Mouse (Mus musculus) cerebellum, postnatal 25 days (tissue): ENCODE data around the gene Vsig10.
A peak's percentile ranks its signal among the peaks of the same experiment; 100 is the strongest.
"Not testable (repeated sequence)": the region's sequence is repeated elsewhere in the genome, so short reads cannot be mapped to it uniquely, and the experiment has no call there.

Experiments
- DNase-seq, 2 experiments: peaks; one replicate each; pipeline ENCODE4 v3.0.0; 2021; ENCODE audit warnings: mixed read lengths in 2 of 2

The Vsig10 gene

DNA sequence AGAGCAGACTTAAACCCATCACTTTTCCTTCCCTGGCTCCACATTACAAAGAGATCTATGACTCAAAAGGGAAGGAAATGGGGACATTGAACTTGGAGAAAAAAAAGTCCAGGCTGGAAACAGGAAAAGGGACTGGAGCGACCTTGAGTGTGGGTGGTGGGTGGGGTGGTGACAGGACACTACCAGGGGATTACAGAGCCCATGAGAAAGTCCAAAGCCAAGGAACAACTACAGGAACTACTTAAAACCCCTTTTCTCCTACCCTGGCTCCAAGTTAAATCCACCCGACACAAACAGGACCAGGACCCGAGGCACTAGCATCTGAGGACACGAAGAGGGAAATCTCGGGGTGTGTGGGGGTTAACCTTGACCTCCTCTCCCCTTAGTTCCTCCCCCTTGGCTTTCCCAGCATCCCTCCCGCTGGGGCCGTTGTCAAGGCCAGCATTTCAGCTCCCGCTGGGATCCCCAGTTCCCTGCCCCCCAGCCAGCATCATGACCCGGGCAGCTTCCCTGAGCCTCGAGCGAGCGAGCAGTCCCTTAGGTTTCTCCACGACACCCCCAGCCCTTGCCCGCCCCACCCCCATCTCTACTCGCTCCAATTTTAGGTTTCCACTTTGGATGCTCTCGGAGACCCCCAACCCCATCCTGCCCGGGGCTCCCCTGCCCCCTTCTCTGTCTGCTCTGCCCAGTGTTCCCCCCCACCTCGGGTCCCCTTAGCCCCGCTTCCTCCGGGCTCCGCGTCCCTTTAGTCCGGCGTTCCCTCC lies 37.7 kb downstream of the Vsig10 start:
- peak; percentile 57 to 71 for DNase-seq

DNA sequence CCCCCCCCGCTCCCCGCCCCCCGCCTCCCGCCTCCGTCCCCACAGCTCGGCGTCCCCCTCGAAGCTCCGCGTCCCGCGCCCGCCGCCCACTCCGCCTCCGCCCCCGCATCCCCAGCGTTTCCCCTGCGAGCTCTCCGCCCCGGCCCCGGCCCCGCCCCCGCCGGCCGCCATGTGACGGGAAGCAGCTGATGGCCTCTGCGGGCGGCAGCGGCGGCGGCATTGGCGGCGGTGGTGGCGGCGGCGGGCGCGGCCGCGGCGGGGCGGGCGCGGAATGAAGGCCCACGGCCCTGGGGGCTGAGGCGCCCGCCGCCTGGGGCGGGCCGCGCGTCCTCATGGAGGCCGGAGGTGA lies 38.2 kb downstream of the Vsig10 start, which contains the start of gene Wsb2:
Gene Wsb2, plus strand, starts transcription at position 176 of the 349 bp plus-strand sequence.
- peak; percentile 88 to 95 for DNase-seq

DNA sequence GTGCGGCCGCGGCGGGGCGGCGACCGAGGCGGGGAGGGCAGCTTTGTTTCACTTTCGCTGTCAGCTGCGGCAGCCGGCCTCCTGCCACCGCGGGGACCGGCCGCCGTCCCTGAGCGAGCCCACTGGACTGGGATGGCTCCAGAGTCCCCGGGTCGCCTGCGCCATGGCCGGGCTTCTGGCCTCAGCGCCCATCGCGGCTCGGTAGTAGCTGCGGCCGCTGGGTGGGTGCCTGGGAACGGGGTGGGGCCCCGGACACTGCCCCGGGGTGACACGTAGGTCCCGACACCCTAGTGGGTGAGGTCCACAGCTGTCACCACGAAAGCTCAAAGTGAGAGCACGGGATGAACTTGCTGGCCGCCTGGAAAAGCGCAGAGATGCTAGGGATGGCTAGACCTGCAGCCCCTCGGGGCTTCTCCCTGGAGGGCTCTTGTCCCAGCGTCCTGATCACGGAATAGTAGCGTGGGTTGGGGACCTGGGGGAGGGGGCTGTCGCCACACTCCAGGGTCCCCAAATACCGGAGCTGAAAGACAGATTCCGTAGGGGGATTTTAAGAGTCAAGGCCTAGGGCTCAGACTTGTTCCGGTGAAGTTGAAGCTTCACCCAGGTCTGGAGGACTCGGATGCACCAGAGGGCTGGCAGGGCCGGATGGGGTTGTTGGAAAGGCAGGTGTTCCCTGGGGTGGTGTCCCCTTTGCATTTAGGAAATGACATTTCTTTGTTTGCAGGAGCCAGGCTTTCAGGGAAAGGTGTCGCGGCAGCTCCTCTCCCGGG lies 38.8 kb downstream of the Vsig10 start:
- peak in 1 of 2 experiments; percentile 56 for DNase-seq

DNA sequence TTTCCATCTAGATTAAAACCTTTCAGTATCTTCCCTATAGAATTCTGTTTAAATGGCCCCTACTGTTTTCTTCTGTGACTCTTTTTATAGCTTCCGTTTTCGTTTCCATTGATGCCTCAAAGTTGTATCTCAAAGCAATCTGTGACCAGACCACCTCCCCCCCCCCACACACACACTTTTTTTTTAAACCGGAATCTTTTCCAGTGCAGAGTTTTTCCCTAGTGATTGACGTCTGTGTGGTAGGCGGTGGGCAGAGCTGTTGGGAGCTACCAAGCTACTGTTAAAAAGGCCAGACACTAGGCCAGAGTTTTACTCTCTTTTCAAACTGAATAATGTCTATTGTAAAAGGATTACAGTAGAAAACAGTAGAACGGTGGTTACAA lies 39.4 kb downstream of the Vsig10 start:
- DNase-seq: no peak

DNA sequence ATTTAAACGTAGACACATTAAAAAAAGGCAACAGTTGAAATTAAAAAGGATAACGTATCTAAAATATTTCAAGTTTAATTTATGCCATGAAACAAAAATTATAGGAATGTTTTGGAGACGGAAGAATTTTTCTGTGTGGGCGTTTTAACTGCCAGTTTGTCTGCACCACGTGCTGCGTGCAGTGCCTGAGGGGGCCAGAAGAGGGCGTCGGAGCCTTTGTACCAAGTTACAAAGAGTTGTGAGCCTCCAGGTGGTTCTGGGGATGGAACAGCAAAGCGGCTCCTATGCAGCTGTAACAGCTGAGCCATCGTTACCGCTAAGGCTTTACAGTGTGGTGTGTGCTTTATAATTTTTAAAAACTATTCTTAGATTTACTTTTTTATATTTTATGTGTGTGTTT lies 39.8 kb downstream of the Vsig10 start:
- peak; percentile 66 to 83 for DNase-seq

DNA sequence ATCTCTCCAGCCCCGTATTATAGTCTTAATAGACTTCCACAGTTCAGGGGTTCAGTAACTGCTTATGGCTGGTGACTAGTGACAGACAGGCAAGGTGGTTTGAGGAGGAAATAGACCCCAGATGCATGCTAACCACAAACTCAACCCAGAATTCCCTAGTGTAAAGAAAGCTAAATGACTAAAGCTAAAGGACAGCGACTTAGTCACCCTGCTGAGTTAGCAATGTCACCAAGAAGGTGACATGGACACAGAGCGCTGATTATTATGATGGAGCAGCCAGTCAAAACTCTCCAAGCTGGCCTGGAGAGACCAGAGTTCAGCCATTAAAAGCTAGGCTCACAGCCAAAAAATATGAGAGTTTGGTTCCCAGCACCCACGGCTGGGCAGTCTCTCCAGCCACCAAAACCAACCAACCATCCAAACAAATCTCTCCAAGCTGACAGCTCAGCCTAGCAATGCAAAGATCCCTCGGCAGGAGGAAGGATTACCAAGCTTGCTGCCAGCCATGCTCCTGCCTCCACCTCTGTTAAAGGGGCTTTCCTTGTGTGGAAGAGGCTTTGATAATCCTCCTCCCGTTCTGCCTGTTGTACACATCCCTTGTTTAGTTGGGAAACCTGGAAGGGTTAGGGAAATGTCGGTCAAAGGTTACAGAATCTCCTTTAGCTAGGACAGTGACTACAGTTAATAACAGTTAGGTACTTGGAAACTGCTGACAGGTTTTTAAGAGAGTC lies 40.8 kb downstream of the Vsig10 start:
- no peak for DNase-seq

DNA sequence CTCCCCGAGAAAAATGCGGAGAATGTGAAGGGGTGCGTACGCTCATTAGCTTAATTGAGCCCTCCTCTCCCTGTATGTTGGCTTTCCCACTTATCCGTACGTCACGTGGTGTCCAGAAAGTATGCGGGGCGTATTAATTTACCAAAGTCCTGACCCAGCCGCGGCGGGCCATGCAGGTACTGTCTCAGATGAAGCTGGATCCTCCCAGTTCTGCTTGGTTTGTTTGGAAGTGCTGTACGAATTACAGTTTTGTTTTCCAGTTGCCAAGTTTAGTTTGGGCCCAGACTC lies 41.3 kb downstream of the Vsig10 start:
- no peak for DNase-seq

DNA sequence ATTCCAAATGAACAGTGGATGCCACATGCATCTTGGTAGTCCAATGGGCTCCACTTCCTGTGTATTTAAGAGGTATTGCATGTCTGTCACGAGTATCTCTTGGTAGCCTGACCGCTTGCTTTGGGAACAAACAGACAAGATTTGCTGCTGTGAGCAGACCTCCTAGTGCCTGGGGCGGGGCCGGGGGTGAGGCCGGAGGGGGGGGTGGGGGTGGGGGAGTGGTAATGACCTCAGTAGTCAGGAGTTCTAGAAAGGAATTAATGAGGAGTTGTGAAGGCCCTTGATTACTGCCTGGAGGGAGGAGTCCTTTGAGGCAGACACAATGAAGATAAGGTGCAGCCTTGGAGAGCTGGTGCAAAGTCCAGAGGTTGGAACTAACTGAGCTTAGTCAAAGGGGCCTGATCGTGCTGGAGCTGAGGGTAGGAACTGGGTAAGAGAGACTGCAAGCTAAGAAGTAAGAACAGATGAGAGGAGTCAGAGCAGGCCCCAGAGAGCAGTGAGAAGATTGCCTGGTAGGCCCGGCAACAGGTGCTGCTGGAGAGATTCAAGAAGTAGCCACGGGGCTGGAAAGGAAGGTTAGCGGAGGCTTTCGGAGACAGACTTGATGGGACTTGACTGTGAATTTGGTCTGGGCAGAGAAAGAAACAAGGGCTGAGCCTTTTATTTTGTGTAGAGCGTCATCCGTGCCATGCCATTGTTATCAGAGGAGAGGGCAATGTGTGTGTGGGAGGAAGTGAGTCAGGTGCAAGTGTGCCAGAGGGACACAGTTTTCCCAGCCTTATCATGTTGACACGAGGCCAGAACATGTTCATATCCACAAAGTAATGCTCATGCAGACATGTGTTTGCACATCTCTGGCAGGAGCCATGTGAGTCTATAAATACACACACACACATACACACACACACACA lies 42.0 kb downstream of the Vsig10 start:
- no peak for DNase-seq

DNA sequence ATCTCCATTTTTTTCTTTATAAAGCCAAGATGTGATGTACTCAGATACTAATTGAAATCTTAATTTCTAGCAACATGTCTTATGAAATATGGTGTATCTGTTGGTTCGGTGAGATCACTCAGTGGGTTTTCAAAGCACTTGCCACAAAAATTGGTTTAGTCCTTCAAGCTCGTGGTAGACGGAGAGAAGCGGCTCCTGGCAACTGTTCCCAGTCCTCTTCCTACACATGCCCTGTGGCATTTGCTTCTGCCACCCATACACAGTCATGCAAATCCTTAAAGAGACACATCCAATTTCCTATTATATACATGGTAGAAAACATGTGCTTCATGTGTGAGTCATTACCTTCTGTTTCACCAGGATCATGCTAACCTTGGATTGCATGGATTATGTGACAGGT lies 42.7 kb downstream of the Vsig10 start:
- DNase-seq: no peak

DNA sequence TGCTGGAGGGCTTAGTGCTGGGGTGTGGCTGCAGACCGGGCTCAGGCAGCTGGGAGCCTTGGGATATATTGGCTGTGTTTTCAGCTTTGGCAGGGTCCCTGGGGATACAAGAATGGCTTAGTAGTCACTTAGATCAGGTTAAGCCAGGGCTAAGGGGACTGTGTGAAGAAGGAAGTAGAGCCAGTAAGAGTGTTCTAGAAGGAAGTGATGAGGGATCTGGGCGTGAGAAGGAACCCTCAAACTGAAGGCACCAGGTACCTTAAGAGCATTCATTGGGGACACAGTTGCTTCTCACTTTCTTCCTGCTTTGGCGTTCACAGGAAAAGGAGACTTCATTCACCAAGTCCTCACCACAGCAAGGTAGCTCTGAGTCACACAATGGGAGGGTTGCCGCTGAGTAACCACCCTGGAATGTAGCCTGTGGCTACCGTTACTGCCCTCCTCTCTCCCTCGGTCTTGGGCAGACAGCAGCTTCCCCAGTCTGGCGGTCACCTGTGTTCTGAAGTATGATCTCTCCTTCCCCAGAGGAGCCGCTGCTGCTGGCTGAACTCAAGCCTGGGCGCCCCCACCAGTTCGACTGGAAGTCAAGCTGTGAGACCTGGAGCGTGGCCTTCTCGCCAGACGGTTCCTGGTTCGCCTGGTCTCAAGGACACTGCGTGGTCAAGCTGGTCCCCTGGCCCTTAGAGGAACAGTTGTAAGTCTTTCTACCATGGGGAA lies 44.3 kb downstream of the Vsig10 start:
- DNase-seq: peak; percentile 46 to 53

DNA sequence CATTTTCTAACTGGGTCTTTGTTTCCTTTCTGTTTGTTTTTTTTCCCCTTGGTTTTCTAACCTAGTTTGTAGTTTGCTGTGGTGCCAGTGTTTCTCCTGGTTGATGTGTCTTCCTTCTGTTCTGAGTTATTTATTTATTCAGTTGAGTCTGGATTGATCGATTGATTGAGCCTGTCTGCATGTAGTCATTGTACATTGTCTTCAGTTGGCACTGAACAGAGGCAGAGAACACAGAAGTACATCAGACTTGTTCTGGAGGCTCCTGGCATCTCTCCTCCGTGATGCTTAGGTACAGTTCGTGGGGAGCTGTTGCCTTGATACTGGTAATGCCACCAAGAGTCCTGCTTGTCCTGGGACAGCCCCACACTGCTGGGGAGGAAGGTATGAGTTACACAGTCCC lies 45.9 kb downstream of the Vsig10 start:
- DNase-seq: no peak

DNA sequence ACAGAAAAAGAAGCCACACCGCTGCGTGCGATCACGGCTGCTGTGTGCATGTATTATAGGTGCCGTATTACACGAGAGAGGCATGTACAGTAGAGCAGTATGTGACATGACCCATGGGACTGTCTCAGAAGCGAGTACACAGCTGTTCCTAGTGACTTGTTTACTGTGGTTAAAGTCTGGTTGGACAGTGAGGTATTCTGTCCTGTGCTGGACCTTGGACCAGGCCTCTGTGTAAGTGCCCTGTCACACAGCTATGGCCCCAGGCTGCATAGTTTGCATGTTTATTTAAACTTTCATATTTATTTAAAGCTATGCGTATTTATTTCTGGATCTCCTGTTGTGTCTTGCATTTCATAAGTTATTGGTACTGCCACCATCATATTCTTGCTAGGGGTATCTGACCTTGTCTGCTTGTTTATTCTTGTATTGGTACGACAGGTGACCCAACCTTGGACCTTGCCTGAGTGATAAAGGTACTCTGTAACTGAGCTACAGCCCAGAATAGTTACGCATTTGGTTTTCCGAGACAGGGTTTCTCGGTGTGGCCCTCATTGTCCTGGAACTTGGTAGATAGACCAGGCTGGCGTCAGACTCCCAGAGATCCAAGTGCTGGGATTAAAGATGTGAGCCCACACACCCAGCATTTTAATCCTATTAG lies 47.1 kb downstream of the Vsig10 start:
- DNase-seq: no peak

DNA sequence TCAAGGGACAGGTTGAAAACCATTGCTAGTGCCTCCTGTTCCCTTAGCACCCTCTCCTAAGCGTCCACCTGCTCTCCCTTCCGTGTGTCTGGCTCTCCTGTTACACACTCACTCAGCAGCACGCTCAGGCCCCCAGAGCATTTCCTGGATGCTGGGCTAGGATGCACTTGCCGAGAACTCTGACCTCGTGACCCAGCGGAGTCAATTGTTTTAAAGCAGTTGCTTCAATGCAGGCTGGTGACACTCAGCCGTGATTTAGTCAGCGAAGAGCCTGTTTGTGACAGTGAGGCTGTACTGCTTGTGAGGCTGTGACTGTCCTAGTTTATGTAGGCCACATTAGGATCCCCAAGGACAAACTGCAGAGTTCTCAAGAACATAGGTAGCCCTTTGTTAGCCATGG lies 48.3 kb downstream of the Vsig10 start:
- no peak for DNase-seq

DNA sequence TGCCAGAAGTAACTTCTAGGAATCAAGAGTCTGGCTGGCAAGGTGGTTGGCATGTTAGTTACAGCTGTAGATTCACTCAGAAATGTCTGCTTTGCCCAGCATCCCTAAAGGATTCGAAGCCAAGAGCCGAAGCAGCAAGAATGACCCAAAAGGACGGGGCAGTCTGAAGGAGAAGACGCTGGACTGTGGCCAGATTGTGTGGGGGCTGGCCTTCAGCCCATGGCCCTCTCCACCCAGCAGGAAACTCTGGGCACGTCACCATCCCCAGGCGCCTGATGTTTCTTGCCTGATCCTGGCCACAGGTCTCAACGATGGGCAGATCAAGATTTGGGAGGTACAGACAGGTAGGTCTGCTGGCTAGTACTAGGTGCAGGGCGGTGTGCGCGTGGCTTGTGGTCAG lies 51.7 kb downstream of the Vsig10 start:
- peak in 1 of 2 experiments; percentile 47 for DNase-seq

DNA sequence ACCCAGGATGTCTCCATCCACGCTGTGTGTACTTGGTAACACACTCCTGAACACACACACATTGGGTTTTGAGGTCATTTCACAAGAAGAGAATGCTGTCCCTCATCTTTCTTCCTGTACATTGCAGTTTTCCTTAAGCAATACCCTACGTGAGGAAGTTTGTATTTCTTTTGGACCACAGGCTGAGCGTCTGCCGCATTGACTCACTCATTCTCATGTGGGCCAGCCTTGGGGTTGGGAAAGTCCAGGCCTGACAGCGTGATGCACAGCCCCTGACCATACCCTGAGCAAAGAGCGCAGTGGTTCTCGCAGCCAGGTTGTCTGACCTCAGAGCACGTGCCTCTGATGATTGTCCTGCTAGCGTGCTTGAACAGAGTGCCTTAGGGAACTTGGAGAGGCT lies 54.5 kb downstream of the Vsig10 start:
- no peak for DNase-seq

DNA sequence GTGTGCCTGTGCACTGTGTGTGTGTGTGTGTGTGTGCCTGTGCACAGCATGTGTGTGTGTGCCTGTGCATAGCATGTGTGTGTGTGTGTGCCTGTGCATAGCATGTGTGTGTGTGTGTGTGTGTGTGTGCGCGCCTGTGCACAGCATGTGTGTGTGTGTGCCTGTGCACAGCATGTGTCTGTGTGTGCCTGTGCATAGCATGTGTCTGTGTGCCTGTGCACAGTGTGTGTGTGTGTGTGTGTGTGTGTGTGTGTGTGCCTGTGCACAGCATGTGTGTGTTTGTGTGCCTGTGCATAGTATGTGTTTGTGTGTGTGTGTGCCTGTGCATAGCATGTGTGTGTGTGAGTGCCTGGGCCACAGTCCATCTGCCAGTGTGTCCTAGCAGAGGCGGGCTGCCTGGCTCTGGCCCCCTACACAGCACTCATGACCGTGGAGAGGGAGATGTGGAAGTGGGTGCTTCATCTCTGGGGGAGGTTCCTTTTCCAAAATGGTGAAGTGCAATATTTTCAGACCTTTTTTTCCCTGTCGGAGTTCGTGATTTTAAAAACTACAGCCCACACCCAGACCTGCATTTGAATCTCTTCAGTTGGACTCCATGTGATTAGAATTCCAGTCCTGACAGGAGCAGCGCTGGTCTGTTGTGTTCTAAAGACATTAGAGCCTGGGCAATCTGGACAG lies 55.6 kb downstream of the Vsig10 start:
- no peak for DNase-seq

DNA sequence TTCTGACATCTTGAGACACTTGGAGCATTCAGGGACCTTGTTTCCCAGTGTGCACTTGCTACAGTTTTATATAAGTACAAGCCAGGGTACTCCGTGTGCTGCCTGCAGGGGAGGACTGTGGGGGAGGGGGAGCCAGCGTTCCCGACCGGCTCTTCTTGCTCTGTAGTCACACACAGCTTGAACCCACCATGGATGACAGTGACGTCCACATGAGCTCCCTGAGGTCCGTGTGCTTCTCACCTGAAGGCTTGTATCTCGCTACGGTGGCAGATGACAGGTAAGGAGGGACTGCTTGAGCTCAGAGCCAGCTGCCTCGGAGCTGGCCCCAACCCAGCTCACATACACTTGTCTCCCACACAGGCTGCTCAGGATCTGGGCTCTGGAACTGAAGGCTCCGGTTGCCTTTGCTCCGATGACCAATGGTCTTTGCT lies 57.5 kb downstream of the Vsig10 start:
- no peak for DNase-seq

DNA sequence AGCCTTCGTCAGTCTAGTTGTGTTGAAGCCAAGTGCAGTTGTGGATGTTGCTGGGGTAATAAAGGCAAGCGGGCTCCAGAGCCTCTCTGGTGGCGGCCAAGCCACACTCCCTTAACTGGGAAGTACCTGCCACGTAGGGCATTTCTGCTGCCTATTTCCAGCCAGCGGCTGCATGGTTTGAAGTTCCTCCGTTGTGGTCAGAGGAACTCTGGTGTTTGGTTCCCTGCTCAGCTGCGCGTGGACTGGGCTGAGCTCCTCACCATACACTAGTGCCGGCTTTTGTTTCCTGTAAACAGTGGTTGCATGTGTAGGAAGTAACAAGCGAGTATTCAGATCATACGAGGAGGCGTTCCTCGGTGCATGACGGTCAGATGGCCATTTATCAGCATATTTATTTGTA lies 58.8 kb downstream of the Vsig10 start:
- DNase-seq: not testable (repeated sequence)

DNA sequence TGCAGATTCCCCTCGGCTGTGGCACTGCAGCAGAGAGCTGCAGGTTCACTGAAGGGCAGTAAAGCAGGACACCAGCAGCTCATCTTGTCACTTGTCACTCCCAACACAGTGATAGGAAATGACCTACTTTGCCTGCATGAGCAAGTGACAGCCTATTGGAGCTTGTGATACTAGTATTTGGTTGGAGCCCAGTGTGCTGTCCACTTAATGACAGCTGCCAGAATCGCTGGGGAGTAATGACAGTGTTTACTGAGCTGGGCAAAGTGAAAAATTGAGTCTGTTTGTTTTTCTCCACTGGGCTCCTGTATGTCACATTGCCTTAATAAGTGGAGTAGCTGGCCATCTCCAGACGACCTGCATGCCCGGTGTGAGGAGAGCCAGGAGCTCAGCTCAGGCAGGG lies 61.3 kb downstream of the Vsig10 start:
- DNase-seq: no peak

DNA sequence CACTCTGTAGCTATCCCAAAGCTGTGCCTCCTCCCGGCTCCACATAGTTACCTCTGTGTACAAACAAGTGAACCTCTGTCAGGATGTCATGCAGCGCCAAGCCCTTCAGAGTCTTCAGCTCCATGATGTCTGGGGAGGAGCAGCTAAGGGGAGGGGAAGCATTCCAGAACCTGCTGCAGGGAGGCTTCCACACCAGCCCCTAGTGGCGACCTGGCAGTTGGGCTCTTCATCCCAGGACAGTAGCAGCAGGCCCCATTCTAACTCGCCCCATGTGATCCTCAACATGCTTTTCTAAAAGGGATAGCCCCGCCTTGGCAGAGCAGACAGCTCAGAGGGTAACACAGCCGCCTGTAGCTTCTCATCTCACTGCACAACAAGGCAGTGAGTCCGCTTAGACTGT lies 62.9 kb downstream of the Vsig10 start:
- no peak for DNase-seq

DNA sequence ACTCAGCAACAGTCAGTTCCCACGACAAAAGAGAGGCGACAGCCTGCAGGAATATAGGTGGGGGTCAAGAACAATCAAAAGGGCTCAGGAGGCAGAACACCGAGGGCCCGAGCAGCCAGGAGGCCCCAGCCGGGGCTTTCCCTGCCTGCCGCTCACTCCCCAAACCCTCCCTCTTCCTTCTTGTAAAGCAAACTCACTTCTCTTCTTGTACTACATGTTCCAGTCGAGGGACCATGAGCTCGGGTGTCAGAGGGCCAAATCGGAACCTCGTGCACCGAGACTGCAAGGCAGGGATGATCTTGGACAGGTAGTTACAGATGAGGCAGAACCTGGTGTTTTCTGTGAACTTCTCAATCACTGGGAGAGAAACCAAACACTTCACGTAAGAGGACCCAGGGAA lies 64.3 kb downstream of the Vsig10 start:
- no peak for DNase-seq
